Mouse (Mus musculus) urinary bladder, postnatal 4 days (tissue): Measurements from ENCODE around the gene Orm3.
A peak's percentile ranks its signal among the peaks of the same experiment; 100 is the strongest.

ENCODE experiments used
- DNase-seq, 2 experiments: peaks; one replicate each; pipeline ENCODE4 v3.0.0; 2021 to 2022; ENCODE audit warnings: low spot score in 2 of 2

The Orm3 gene

GRCm38 (mm10) chr4:63368577-63368976 is 12.6 kb downstream of the Orm3 start:
- peak; percentile 65 to 88 for DNase-seq

GRCm38 (mm10) chr4:63370897-63371296 is 14.9 kb downstream of the Orm3 start:
- DNase-seq: no peak

- no peak for DNase-seq
Observed at GRCm38 (mm10) chr4:63371890-63372289, 15.9 kb downstream of the Orm3 start.

GRCm38 (mm10) chr4:63373404-63373803 is 17.4 kb downstream of the Orm3 start:
- no peak for DNase-seq

GRCm38 (mm10) chr4:63374331-63374730 is 18.4 kb downstream of the Orm3 start:
- no peak for DNase-seq

GRCm38 (mm10) chr4:63375367-63375766 is 19.4 kb downstream of the Orm3 start:
- no peak for DNase-seq

GRCm38 (mm10) chr4:63377483-63377882 is 21.5 kb downstream of the Orm3 start:
- no peak for DNase-seq

GRCm38 (mm10) chr4:63382676-63383369 is 26.9 kb downstream of the Orm3 start:
- no peak for DNase-seq

GRCm38 (mm10) chr4:63383474-63383873 is 27.5 kb downstream of the Orm3 start:
- DNase-seq: no peak

GRCm38 (mm10) chr4:63384262-63384661 is 28.3 kb downstream of the Orm3 start:
- no peak for DNase-seq

- DNase-seq: no peak
Observed at GRCm38 (mm10) chr4:63385253-63385652, 29.3 kb downstream of the Orm3 start.

- DNase-seq: no peak
Observed at GRCm38 (mm10) chr4:63385784-63386183, 29.8 kb downstream of the Orm3 start.

GRCm38 (mm10) chr4:63388029-63388428 is 32.1 kb downstream of the Orm3 start:
- DNase-seq: no peak

GRCm38 (mm10) chr4:63389121-63389886 is 33.3 kb downstream of the Orm3 start:
- DNase-seq: no peak

- DNase-seq: no peak
Observed at GRCm38 (mm10) chr4:63389887-63390528, 34.0 kb downstream of the Orm3 start.

GRCm38 (mm10) chr4:63391322-63391721 is 35.4 kb downstream of the Orm3 start:
- DNase-seq: no peak

- no peak for DNase-seq
Observed at GRCm38 (mm10) chr4:63397981-63398537, 42.1 kb downstream of the Orm3 start.

GRCm38 (mm10) chr4:63398854-63399609 is 43.1 kb downstream of the Orm3 start:
- no peak for DNase-seq

GRCm38 (mm10) chr4:63399691-63400270 is 43.8 kb downstream of the Orm3 start:
- no peak for DNase-seq

- DNase-seq: no peak
Observed at GRCm38 (mm10) chr4:63400541-63401306, 44.8 kb downstream of the Orm3 start.

GRCm38 (mm10) chr4:63401620-63402019 is 45.7 kb downstream of the Orm3 start:
- DNase-seq: no peak
